Mouse (Mus musculus) liver (tissue): ENCODE results near the gene Triap1.
"Not testable (repeated sequence)": the region's sequence is repeated elsewhere in the genome, so short reads cannot be mapped to it uniquely, and the experiment has no call there.

Experiments used
- DNase-seq: peaks from one replicate; pipeline ENCODE4 v3.0.0-alpha.2; 2020; ENCODE audit warnings: mixed read lengths

The Triap1 gene

GRCm38 (mm10) chr5:115340007-115340406, 1.0 kb upstream of the Triap1 start:
- DNase-seq: no peak

GRCm38 (mm10) chr5:115341314-115342165, 515 bp downstream of the Triap1 start:
- DNase-seq: peak; percentile 22

- DNase-seq: peak; percentile 91
These were observed 6.5 kb downstream of the Triap1 start for GRCm38 (mm10) chr5:115347564-115347963.

GRCm38 (mm10) chr5:115348546-115349224, 7.7 kb downstream of the Triap1 start, which contains the start of gene Cox6a1:
Cox6a1 (minus strand) TSS chr5:115348981.
- DNase-seq: peak; percentile 99

- DNase-seq: no peak
These were observed 8.2 kb downstream of the Triap1 start for GRCm38 (mm10) chr5:115349225-115349555.

GRCm38 (mm10) chr5:115351348-115351747, 10.3 kb downstream of the Triap1 start:
- no peak for DNase-seq

- no peak for DNase-seq
These were observed 14.0 kb downstream of the Triap1 start for GRCm38 (mm10) chr5:115355070-115355469.

- peak; percentile 81 for DNase-seq
These were observed 17.8 kb downstream of the Triap1 start for GRCm38 (mm10) chr5:115358872-115359271.

- no peak for DNase-seq
These were observed 18.4 kb downstream of the Triap1 start for GRCm38 (mm10) chr5:115359438-115359837.

GRCm38 (mm10) chr5:115359851-115360372, 18.9 kb downstream of the Triap1 start:
- no peak for DNase-seq

- no peak for DNase-seq
These were observed 21.2 kb downstream of the Triap1 start for GRCm38 (mm10) chr5:115362216-115362615.

- no peak for DNase-seq
These were observed 22.0 kb downstream of the Triap1 start for GRCm38 (mm10) chr5:115362819-115363714.

- no peak for DNase-seq
These were observed 23.8 kb downstream of the Triap1 start for GRCm38 (mm10) chr5:115364782-115365181.

- no peak for DNase-seq
These were observed 30.7 kb downstream of the Triap1 start for GRCm38 (mm10) chr5:115371736-115372135.

- DNase-seq: no peak
These were observed 32.6 kb downstream of the Triap1 start for GRCm38 (mm10) chr5:115373441-115374203.

GRCm38 (mm10) chr5:115374204-115374820, 33.3 kb downstream of the Triap1 start:
- no peak for DNase-seq

- DNase-seq: no peak
These were observed 34.4 kb downstream of the Triap1 start for GRCm38 (mm10) chr5:115375436-115375835.

GRCm38 (mm10) chr5:115378882-115379281, 37.9 kb downstream of the Triap1 start:
- not testable (repeated sequence) for DNase-seq

GRCm38 (mm10) chr5:115391935-115392334, 50.9 kb downstream of the Triap1 start:
- no peak for DNase-seq

- DNase-seq: no peak
These were observed 51.9 kb downstream of the Triap1 start for GRCm38 (mm10) chr5:115392969-115393368.
